Mouse (Mus musculus) embryo, embryonic 9.5 days (tissue): ENCODE data around the gene Islr2.

Experiments
- DNase-seq: peaks from one replicate; pipeline ENCODE4 v3.0.0-alpha.2; 2017; ENCODE audit errors: extremely low spot score

Gene Islr2

GRCm38 (mm10) chr9:58196610-58197567 is 7.2 kb downstream of the Islr2 start:
- DNase-seq = no peak

GRCm38 (mm10) chr9:58196141-58196540 is 8.0 kb downstream of the Islr2 start:
- no peak for DNase-seq

- DNase-seq = no peak
These were observed 8.4 kb downstream of the Islr2 start for GRCm38 (mm10) chr9:58195671-58196070.

- DNase-seq = no peak
These were observed 9.9 kb downstream of the Islr2 start for GRCm38 (mm10) chr9:58194222-58194621.

- DNase-seq = no peak
These were observed 19.7 kb downstream of the Islr2 start for GRCm38 (mm10) chr9:58184456-58184855.

GRCm38 (mm10) chr9:58179390-58179789 is 24.7 kb downstream of the Islr2 start:
- no peak for DNase-seq

GRCm38 (mm10) chr9:58177165-58177564 is 27.0 kb downstream of the Islr2 start:
- DNase-seq = no peak

GRCm38 (mm10) chr9:58175745-58176487 is 28.2 kb downstream of the Islr2 start:
- no peak for DNase-seq

GRCm38 (mm10) chr9:58174818-58175251 is 29.3 kb downstream of the Islr2 start:
- no peak for DNase-seq

GRCm38 (mm10) chr9:58172863-58173262 is 31.3 kb downstream of the Islr2 start:
- no peak for DNase-seq

- no peak for DNase-seq
These were observed 34.7 kb downstream of the Islr2 start for GRCm38 (mm10) chr9:58169426-58169825.

GRCm38 (mm10) chr9:58168880-58169279 is 35.2 kb downstream of the Islr2 start:
- DNase-seq = no peak

- DNase-seq = no peak
These were observed 38.3 kb downstream of the Islr2 start for GRCm38 (mm10) chr9:58165779-58166178.

- DNase-seq = no peak
These were observed 41.0 kb downstream of the Islr2 start for GRCm38 (mm10) chr9:58163146-58163545.

GRCm38 (mm10) chr9:58162173-58162572 is 41.9 kb downstream of the Islr2 start:
- DNase-seq = no peak

GRCm38 (mm10) chr9:58160315-58160714 is 43.8 kb downstream of the Islr2 start:
- no peak for DNase-seq

GRCm38 (mm10) chr9:58159855-58160254 is 44.3 kb downstream of the Islr2 start:
- DNase-seq = no peak

GRCm38 (mm10) chr9:58158541-58159311 is 45.4 kb downstream of the Islr2 start:
- DNase-seq = peak; percentile 46

GRCm38 (mm10) chr9:58157838-58158237 is 46.3 kb downstream of the Islr2 start:
- DNase-seq = no peak

GRCm38 (mm10) chr9:58156819-58157560 is 47.1 kb downstream of the Islr2 start:
- DNase-seq = no peak

- no peak for DNase-seq
These were observed 48.8 kb downstream of the Islr2 start for GRCm38 (mm10) chr9:58155366-58155765.
